Mouse (Mus musculus) liver, postnatal 0 days (tissue): ENCODE measurements around the gene Tmem60.

Experiments
- CTCF ChIP-seq: sonication (generic); IDR thresholded peaks from 2 replicates; pipeline ENCODE4 v1.5.1; 2016; ENCODE audit warnings: antibody characterized with exemption, low read depth
- EP300 ChIP-seq: IDR thresholded peaks from 2 replicates; pipeline ENCODE4 v1.6.1; 2016; ENCODE audit warnings: antibody characterized with exemption, low read depth, mild to moderate bottlenecking

- TF ChIP-seq CTCF (no peak), EP300 (no peak)
Observed at GRCm38 (mm10) chr5:20919566-20919965, 37.6 kb downstream of the Tmem60 start.
